Mouse (Mus musculus): ENCODE data around the gene Chn2. TPM values are rescaled to one million over a fixed set of nuclear protein-coding genes. Genes with fewer than 3 reads are reported as not detected.

The Chn2 gene
- total RNA-seq (2015; ENCODE audit: low replicate concordance) (2.3 and 7.3 TPM in 2 replicates), total RNA-seq (2017; ENCODE audit: low replicate concordance) (1.8 and 2.5 TPM in 2 replicates)

DNA sequence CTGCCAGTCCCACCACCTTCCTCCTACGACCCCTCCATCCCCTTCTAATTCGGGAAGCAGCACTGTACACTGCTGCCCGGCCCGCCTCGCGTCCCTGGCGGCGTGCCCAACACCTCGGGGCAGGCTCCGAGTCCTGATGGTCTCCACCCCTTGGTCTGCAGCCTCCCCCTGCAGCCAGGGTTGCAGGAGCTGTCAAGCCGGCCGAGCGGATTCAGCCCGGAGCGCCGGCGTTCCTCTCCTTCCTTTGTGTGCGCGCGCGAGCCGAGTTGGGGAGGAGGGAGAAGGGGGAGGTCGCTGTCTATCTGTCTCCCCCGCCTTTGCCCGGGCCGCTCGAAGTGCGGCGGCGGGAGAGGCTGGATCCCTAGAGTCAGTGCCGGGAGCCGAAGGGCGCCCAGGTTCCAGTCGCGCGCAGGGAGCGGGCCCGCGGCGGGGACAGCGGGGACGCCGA lies at the start of gene Chn2:
Gene Chn2 (plus strand): TSS at position 198 of the 448 bp plus-strand sequence.
- ATAC-seq (replicated peaks; ENCODE audit: low FRiP score, poor library complexity, severe bottlenecking) = no peak

DNA sequence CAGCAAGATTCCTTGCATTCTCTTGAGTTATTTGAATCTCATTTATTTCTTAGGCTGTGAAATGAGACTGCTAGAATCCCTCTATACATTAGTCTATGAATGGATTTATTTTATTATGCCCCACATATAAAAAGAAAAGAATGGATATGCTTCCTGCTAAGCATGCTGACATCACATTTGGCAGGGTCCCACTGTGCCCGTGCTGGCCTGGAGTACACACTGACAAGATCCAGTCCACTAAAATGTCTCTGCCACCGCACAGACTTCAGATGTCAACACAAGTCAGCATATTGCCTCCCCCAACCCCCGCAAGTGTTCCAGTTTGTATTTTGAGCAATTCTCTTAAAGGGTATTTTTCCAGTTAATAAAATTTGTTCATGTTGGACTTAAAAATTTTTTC lies 47.0 kb upstream of the Chn2 start:
- ATAC-seq (replicated peaks; ENCODE audit: low FRiP score, poor library complexity, severe bottlenecking) = no peak

DNA sequence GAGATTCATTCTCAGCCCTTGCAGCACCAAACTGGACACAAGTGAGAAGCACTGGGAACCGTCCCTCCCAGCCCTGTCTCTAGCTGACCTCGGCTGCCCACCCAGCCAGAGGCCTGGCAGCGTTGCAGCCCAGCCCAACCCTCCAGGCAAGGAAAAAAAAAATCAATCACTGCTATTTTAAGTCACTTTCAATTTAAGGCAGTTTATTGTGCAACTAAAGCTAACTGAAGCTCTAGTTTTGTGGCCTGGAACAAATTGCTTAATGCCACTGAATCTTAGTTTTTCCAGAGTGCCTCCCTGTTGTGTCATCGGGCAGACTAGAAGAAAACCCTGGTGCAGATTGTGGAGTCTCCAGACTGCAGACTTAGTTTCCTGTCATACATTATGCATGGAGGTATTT lies 43.8 kb upstream of the Chn2 start:
- ATAC-seq (replicated peaks; ENCODE audit: low FRiP score, poor library complexity, severe bottlenecking) = no peak

DNA sequence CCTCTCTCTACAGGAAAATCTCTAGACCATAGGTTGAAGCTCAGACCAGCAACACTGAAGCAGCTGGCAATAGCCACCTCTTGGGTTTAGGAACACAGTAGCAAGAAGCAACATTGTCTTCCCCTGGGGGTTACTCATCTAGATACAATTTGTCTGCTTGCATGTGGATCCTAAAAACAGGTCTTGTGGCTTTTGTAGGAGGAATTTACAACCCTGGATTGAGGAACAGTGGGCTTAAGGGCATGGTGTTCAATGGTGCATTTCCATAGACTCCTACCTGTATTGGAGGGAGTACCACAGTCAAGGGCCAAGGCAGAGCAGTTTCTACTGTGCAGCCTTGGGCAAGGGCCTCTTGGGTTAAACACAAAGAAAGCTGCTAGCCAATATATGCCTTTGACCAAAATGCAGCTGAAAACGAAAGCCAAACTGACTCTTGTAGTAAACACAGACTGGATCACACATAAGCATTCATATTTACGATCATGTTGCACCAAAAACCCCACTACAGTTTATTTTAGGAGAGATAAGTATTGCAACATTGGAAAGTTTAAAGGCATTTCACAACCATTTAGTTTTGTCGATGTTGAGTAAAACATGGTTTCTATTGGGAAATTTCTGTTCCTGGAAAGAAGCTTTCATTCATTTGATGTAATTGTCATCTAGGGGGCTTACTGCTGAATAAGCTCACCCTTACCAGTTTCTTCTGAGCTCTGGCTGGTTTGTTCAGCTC lies 43.0 kb upstream of the Chn2 start:
- ATAC-seq (replicated peaks; ENCODE audit: low FRiP score, poor library complexity, severe bottlenecking) = no peak

DNA sequence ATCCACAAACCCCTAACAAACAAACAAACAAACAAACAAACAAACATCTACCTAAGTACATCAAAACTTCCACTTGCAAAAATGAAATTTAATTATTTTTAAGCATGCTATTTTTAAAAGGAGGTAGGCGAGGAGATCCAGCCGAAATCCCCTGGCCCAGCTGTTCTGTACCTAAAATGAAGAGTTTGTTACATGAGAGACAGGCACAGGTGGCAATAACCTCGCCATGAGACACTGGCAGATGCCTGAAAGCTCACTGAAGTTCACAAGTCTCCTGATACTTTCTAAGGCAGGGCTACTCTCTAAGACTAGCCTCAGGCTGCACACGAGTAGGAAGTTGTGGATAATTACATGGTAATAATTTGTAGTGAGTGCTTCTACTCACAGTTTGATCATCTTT lies 34.1 kb upstream of the Chn2 start:
- ATAC-seq (replicated peaks; ENCODE audit: low FRiP score, poor library complexity, severe bottlenecking) = no peak

DNA sequence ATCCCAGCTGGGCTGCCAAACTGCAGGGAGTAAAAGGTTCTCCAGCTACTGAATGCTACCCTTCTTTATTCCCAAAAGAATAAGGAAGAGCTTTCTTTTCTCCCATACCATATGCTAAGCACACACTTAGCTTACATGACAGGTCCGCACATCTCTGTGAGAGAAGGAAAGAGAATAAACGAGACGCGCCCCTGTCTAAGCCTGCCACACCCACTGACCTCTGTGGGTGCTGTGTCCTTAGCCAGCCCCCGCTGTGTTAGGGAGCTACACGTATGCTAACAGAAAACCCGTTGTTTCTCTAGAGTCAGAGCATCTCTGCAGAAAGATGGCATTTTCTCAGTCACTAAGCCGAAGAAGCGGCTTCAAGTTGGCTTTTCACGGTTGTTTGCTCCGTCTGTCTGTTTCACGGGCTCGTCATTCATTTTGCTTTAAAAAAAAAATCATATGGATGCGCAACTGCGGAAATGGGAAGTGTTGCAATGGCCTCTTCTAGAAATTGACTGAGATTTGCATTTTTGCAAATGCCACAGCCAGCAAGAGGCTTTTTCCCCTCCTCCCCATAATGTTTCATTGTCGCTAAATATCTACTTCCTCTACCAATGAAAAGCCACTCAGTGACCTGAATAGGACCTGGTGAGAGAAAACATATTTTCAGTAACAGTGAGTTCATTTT lies 30.8 kb upstream of the Chn2 start:
- ATAC-seq (replicated peaks; ENCODE audit: low FRiP score, poor library complexity, severe bottlenecking) = no peak

DNA sequence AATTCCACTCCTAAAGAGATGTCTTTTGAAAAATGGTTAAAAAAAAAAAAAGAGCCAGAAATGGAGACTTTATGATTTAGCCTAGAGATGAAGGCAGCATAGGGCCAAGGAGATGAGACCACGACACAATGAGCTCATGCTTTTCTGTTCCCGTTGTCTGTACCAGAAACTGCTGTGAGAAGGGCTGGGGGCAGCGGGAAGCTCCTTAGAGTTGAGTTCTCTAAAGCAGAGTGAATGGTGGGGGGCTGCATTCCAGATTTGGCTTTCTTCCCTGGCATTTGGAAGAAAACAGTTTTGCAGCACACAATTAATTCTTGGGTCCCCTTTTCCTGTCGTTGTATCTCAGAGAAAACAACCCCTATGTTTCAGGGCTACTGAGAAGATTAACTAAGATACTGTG lies 30.1 kb upstream of the Chn2 start:
- ATAC-seq (replicated peaks; ENCODE audit: low FRiP score, poor library complexity, severe bottlenecking) = no peak

DNA sequence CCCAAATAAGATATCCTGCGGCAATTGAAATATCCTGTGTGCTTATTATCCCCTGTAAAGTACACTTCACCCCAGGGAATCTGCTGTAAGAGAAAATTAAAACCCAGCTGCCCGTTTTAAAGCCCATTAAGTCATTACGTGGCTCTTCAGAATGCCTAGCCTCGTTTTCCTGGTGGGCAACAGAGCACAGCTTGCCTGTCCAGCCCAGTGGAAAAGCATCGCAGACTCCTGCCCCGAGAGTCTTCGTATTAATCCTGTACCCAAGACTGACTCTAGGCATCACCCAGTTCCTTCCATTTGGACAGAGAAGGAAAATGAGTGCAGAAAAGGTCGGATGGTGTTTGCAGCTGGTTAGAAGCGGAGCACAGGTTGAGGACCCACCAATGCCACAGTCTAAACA lies 29.0 kb upstream of the Chn2 start:
- no peak for ATAC-seq (replicated peaks; ENCODE audit: low FRiP score, poor library complexity, severe bottlenecking)

DNA sequence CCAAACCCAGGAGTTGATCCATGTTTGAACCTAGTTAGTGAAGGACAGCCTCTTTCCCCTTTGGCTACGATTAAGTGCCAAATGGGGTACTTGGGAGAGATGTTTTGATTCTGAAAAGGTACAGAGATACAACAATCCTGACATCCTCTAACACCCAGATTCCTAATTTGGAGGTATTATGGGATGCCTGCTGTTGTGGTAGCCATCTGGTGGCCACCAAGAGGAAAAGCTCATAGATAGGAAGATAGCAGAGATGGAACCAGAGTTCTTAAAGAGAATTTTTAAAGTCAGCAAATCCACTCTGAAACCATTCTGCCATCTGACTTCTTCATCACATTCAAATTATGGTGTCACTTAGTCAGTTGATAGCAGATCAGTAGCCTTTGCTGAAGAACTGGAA lies 27.2 kb upstream of the Chn2 start:
- no peak for ATAC-seq (replicated peaks; ENCODE audit: low FRiP score, poor library complexity, severe bottlenecking)

DNA sequence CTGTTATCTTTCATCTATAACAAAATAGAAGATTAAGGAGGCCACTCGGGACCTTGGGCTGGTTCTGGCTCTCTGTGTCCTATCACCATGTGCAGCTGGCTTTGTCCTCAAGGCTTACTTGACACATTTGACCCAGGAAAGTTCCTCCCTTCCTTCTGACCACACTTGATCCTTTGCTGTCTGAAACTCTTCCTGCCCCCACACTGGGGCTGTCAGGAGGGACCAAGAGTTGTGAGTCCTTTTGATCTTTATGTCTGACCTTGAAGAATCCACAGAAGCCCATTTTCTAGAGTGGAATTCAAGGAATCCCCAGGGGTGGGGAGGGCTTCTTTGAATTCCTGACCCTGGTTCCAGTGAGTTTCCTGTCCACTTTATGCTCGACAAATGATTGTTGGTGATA lies 21.3 kb upstream of the Chn2 start:
- no peak for ATAC-seq (replicated peaks; ENCODE audit: low FRiP score, poor library complexity, severe bottlenecking)

DNA sequence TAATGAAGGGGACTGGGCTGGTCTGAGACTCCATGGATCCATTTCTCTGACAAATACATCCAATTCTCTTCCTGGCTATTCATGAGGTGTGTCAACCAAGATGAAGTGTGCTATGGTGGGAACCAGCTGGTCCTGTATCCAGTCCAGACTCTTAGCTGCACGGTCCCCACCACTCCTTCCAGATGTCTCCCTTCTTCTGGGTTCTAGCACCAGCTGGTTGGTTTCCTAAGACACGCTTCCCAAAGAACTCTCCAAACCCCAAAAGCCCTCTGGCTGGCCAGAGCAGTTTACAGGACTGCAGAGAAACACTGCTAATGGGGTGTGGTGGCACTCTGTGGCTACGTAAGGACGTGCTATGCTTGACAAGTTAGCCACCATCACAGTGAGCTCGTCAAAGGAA lies 20.5 kb upstream of the Chn2 start:
- ATAC-seq (replicated peaks; ENCODE audit: low FRiP score, poor library complexity, severe bottlenecking) = no peak

DNA sequence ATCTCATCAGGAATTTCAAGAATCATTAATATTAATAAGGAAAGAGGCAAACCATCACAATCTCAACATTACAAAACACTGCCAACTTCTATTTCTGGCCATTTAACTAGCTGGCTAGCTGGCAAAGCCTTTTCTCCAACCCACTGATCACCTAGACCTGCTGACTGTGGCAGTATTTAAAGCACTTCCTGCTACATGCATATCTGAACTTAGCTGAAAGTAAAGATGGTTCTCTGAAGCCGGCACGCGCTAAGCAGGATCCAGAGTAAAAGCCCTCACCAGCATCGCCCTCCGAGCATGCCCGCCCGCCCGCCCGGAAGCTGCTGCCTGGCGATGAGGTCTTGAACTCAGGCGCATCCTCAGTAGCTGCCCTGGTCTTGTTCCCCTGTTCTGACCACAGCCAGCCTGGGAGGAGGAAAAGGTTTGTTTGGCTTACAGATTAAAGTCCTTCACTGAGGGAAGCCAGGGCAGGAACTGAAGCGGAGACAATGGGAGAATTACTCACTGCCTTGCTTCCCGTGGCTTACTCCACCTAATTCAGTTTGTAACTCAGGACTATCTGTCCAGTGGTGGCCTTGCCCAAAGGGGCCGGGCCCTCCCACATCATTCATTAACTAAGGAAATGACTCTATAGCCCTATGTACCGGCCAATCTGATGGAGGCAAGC lies 18.1 kb upstream of the Chn2 start:
- ATAC-seq (replicated peaks; ENCODE audit: low FRiP score, poor library complexity, severe bottlenecking) = no peak

DNA sequence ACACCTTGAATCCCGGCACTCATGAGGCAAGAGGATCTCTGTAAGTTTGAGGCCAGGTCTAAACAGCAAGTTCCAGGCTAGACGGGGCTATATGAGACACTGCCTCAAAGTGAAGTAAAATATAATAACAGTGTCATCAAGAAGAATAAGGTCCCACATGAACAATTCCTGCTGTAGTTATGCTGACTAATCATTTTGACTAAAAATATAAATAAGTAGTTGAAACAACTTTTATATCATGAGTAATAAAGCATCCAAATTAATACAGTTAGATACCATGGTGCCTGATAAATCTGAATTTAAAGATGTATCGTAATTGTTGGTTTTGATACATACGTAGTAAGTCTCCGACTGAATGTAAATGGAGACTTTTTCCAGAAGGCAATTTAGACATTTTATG lies 15.5 kb upstream of the Chn2 start:
- ATAC-seq (replicated peaks; ENCODE audit: low FRiP score, poor library complexity, severe bottlenecking) = no peak

DNA sequence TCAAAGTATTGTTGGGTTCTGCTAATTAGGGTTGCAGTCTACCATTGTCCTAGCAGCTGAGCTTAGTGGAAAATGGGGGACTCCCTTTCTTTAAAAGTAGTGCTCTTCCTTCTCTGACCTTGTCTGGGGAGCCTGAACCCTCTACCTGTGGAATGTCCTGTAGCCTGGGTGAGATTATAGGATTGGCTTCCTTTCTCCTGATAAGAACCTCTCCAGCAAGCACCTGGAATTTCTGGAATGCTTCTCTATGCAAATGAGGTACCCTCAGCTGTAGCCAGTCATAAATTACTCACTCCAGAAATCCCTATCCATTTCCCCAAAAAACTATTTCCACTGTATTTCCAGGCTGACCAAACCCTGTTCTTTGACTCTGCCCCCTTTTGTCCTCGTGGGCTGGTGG lies 10.6 kb upstream of the Chn2 start:
- no peak for ATAC-seq (replicated peaks; ENCODE audit: low FRiP score, poor library complexity, severe bottlenecking)

DNA sequence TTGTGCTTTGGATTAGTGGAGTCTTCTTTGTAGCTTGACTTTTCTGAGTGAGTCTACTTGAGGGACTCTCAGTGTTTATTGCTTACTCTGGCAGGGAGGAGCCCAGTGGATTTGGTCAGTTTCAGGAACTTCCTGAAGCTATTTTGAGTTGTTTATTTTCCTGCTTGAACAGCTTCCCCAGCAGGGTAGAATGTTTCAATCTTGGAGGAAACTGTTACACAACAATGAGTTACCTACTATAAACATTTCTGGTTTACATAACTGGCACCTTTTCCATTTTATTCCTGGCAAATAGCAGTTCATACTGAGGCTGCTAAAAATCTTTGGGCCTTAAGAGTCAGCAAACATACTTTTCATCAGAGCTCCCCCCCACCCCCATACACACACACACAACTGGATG lies 9.0 kb upstream of the Chn2 start:
- no peak for ATAC-seq (replicated peaks; ENCODE audit: low FRiP score, poor library complexity, severe bottlenecking)

DNA sequence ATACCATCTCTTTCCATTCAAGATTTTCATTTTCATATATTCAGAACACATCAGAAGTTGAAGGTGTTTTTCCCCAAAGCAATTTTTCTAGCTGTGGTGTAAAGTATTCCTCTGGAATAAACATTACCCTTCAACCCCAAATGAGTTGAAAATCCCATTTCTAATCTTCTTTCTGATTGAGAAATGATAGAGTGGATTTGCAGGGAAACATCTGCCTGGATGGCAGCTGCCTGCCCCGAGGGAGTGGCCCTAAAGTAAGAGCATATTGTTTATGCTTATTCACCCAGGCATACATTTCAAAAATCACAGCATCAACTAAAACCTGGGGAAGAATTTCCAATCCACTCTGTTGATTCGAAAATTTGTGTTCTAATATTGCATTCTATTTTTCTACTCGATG lies 8.6 kb upstream of the Chn2 start:
- ATAC-seq (replicated peaks; ENCODE audit: low FRiP score, poor library complexity, severe bottlenecking) = no peak

DNA sequence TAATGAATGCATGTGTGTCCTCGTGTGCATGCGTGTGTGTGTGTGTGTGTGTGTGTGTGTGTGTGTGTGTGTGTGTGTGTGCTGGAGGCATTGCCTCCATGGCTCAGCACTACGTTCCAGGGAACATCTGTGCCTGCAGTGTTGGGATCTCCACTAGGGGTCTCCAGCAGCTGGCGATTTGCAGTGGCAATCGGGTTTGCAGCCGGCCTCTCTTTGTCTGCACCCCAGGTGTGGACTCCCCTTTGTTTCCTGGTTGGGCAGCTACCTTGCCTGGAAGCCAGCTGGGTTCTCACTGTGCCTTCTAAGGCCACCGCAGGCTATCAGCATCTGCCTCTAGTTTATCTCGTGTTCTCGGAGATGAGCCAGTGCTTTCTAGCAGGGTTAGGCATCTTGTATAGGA lies 4.9 kb upstream of the Chn2 start:
- ATAC-seq (replicated peaks; ENCODE audit: low FRiP score, poor library complexity, severe bottlenecking) = no peak

DNA sequence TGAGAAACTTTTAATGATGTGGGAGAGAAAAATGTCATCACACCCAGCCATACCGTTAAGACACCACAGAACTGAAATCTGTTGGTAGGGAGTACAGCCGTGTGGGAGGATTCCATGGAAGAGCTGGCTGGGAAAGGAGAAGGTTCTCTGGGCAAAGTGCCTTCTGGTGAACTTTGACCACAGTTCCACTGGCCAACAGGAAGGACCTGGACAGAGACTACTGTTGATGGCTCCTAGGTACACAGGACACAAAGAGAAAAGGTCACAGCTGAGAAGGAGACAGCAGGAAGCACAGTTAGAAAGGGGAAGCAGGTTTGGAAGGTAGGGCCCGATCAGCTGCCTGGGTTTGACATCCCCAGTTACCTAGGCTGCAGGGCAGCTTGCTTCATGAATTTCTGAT lies 3.8 kb upstream of the Chn2 start:
- no peak for ATAC-seq (replicated peaks; ENCODE audit: low FRiP score, poor library complexity, severe bottlenecking)

DNA sequence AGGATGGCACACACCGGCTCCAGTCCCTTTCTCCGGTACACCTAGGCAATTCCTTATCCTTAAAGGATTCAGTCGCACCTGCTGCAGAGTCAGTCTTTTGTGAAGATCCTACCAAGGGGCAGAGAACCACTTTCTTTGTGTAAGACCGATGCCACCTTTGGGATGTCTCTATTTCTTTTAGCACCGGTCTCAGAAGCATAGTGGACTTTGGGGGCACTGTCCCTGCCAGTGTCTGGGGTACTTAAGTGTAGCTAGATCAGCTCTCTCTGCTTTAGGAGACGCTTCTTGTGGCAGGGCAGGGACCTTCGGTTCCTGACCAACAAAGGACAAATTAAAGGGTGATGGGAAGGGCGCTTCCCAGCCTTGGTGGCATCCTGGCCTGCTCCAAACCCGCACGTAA lies 488 bp upstream of the Chn2 start:
- ATAC-seq (replicated peaks; ENCODE audit: low FRiP score, poor library complexity, severe bottlenecking) = no peak

DNA sequence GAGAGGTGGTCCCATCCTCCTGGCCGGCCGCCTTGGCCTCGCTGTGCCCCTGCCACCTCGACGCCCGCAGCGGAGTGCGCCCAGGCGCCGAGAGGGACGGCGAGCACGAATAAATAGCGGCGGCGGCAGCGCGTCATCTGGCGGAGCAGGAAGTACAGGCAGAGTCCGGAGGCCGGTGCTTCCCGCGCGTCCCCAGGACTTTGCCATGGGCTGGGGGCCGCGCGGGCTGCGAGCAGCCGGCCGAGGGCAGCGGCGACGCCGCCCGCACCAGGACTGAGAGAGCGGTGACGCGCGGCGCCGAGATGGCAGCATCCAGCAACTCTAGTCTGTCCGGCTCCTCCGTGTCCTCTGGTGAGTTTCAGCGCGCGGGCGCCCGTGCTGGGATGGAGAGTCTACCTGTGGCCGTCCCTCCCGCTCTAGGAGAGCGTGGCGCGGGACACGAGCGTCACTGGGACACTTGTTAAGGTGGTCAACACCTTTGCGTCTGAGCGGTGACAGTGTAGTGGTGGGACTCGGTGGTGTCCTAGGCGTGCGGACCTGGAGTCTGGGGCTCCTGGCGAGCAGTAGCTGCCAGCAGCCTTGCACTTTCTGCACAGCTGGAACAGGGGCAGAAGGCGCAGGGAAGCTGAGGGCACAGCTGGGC lies 572 bp downstream of the Chn2 start:
- no peak for ATAC-seq (replicated peaks; ENCODE audit: low FRiP score, poor library complexity, severe bottlenecking)

DNA sequence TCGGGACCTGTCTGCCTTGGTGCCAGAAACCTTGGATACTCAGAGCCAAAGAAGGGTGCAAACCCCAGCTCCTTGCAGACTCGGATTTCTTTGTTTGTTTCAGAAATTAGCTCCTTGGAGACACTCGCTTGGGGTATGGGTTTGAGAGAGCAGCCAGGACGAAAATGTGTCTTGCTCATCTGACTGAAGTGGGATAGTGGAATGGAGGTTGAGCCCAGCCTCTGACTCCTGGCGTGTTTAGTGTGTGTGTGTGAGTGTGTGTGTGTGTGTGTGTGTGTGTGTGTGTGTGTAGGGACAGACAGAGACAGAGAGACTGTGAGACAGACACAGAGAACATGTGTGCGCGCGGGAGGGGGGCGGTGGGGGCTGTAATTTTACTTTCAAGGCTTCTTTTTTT lies 1.1 kb downstream of the Chn2 start:
- no peak for ATAC-seq (replicated peaks; ENCODE audit: low FRiP score, poor library complexity, severe bottlenecking)

All from erythroblast, adult 5-6 weeks (primary cell).